Comparison of ENCODE assay signal across 8 mouse cellular contexts in the genomic region with DNA sequence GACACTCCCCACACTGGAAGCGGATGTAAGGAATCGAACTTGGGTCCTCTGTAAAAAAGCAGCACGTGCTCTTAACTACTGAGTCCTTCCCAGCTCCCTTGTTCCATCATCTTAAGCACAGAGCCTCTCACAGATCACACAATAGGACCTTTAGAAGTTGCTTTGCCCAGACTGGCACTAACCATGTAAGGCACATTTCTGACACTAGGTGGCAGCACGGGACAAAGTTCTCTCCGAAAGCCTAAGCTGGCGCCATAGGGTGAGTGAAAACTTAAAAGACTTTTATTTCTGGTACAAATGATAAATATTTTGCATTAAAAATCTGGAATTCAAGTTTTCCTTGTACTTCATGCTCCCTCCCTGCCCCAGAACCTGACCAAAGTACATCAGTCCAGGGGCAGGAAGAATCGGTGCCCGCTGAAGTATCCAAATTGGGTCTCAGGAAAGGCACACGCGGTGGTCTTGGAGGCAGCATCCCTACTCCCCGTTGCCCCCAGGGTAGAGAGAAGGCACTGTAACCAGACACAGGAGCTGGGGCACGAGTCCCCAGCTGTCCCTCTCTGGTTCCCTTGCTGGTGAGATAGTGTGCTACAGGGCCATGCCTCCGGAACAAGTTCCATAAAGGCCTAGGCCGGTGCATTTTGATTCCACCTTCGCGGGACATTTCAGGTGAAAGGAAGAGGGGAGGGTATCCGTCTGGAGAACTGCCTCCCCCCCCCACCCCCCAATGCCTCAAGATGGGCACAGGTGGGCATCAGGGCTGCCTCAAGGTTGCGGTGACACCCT. TPM values are rescaled to one million over a fixed set of nuclear protein-coding genes. Genes with fewer than 3 reads are reported as not detected.
DNase-seq lines count a peak whose midpoint lies in the region; ATAC-seq lines count a peak whose summit lies in the region.

No protein-coding gene starts in this region.

- peaks cover 30% of the 10 kb centered on the region for H3K4me1 ChIP-seq in intestine, embryonic 14.5 days (replicated peaks; ENCODE audit: control insufficient read depth, insufficient read depth, low read length)
- H3K4me1 ChIP-seq in midbrain, embryonic 13.5 days (replicated peaks): peaks cover 4% of the 10 kb centered on the region; the same call in 1 of the 2 replicates

- intact Hi-C loops in left cerebral cortex, postnatal 36 days (cut with DNase I): loop anchor here (1.0 kb wide), 1 partner anchor 62 kb away; no protein-coding TSS in a partner anchor

- DNase-seq in CD4-positive, CD25-positive, alpha-beta regulatory T cell, adult 2 months (ENCODE audit: low read depth, low spot score): peak; percentile 73
- peak; percentile 74 to 83 for DNase-seq in cerebellum, postnatal 36 days
- DNase-seq in frontal cortex, postnatal 25 days (ENCODE audit: low spot score in 2 of 2): peak; percentile 86 to 90
- DNase-seq in intestine, embryonic 14.5 days (ENCODE audit: low spot score): peak; percentile 99
- peak; percentile 79 to 81 for DNase-seq in left cerebral cortex, postnatal 36 days (ENCODE audit: low spot score in 2 of 2)
- peak; percentile 55 to 73 for DNase-seq in spleen, postnatal 14 days (ENCODE audit: low spot score in 2 of 2)

- ATAC-seq in CD4-positive, CD25-positive, alpha-beta regulatory T cell, adult 4 months: no peak
- ATAC-seq in intestine, embryonic 14.5 days (replicated peaks; ENCODE audit: low FRiP score, low TSS enrichment, low read depth): peak; percentile 67
- peak; percentile 57 for ATAC-seq in midbrain, embryonic 13.5 days

- peaks cover 55% of the 10 kb centered on the region for H3K36me3 ChIP-seq in intestine, embryonic 14.5 days (ENCODE audit: control insufficient read depth, insufficient read depth, low read length)
- H3K36me3 ChIP-seq in midbrain, embryonic 13.5 days: no peaks in the 10 kb centered on the region

- H3K27me3 ChIP-seq in intestine, embryonic 14.5 days (replicated peaks; ENCODE audit: control insufficient read depth, insufficient read depth, low read length): no peaks in the 10 kb centered on the region
- H3K27me3 ChIP-seq in midbrain, embryonic 13.5 days: 0 out of 2 replicates have a peak, but pooled peaks cover 2% of the 10 kb centered on the region

- no peak overlapping the region for H3K4me3 ChIP-seq in intestine, embryonic 14.5 days (ENCODE audit: low read depth, low read length)
- no peak overlapping the region for H3K4me3 ChIP-seq in midbrain, embryonic 13.5 days (replicated peaks)

- H3K9ac ChIP-seq in intestine, embryonic 14.5 days (ENCODE audit: low read length): no peak overlapping the region
- H3K9ac ChIP-seq in midbrain, embryonic 13.5 days (replicated peaks): no peak overlapping the region

- H3K4me2 ChIP-seq in intestine, embryonic 14.5 days (ENCODE audit: low read length): no peak overlapping the region
- no peak overlapping the region for H3K4me2 ChIP-seq in midbrain, embryonic 13.5 days (replicated peaks)

- WGBS in intestine, embryonic 14.5 days: 43% methylated on average over 18 of the region's 18 CpGs
- 36% methylated on average over 18 of the region's 18 CpGs for WGBS in midbrain, embryonic 13.5 days

- 0 out of 2 replicates have a peak overlapping the region, but pooled peaks have one; percentile 11 for H3K27ac ChIP-seq in intestine, embryonic 14.5 days (ENCODE audit: low read depth)
- H3K27ac ChIP-seq in midbrain, embryonic 13.5 days: no peak overlapping the region

- H3K9me3 ChIP-seq in intestine, embryonic 14.5 days (ENCODE audit: control insufficient read depth, low read length): no peaks in the 10 kb centered on the region
- H3K9me3 ChIP-seq in midbrain, embryonic 13.5 days: no peaks in the 10 kb centered on the region

RNA-seq across cellular contexts. Expression of gene Pou2f3, which starts 11.7 kb away (rescaled TPM):
- polyA plus RNA-seq in CD4-positive, CD25-positive, alpha-beta regulatory T cell, adult 4 months (2017; shearing (Covaris generic)): not detected
- polyA plus RNA-seq in intestine, embryonic 14.5 days (2014; fragmentation: Nextera tagmentation; extraction: Ambion mirVana): 0.89 and 1.3 TPM in 2 replicates
- under 1 TPM in 1 of 2 experiments, not detected in 1; 0.29 TPM for total RNA-seq in left cerebral cortex, postnatal 36 days (2021)
- polyA plus RNA-seq in midbrain, embryonic 13.5 days (2015; fragmentation: Nextera tagmentation; extraction: Ambion mirVana): 0.08 TPM in 1 of 2 replicates, not detected in the other

RNA-seq across cellular contexts. Expression of gene Oaf, which starts 17.9 kb away (rescaled TPM):
- under 1 TPM in 1 of 2 experiments, not detected in 1; 0.12 TPM for polyA plus RNA-seq in CD4-positive, CD25-positive, alpha-beta regulatory T cell, adult 4 months (2017; shearing (Covaris generic))
- polyA plus RNA-seq in intestine, embryonic 14.5 days (2014; fragmentation: Nextera tagmentation; extraction: Ambion mirVana): 108 and 118 TPM in 2 replicates
- total RNA-seq in left cerebral cortex, postnatal 36 days (2021): 10 to 100 TPM; 15.0 to 17.4 TPM
- polyA plus RNA-seq in midbrain, embryonic 13.5 days (2015; fragmentation: Nextera tagmentation; extraction: Ambion mirVana): 5.6 and 7.1 TPM in 2 replicates

Comparison
In these comparisons a context has a peak if more than half of its experiments do, and no peak if none do; other contexts are left out.
1. RNA of gene Oaf, which starts 17.9 kb away (polyA plus RNA-seq): 108 to 118 TPM in intestine, embryonic 14.5 days; 5.6 to 7.1 TPM in midbrain, embryonic 13.5 days and 0.12 TPM in CD4-positive, CD25-positive, alpha-beta regulatory T cell, adult 4 months; every median in the first group is over 10 times any median in the second.
2. Peak in every context shown above with its lines, with median percentiles within 50 percentile points of each other: DNase-seq.